Mouse (Mus musculus) stomach, postnatal 0 days (tissue): ENCODE data around the gene Nup133.

Source experiments
- CTCF ChIP-seq: IDR thresholded peaks from 2 replicates; pipeline ENCODE4 v1.5.1; 2016; ENCODE audit warnings: antibody characterized with exemption, low read depth, mild to moderate bottlenecking, moderate library complexity
- EP300 ChIP-seq: optimal IDR thresholded peaks from 2 replicates; pipeline ENCODE3; 2016; ENCODE audit warnings: antibody characterized with exemption

DNA sequence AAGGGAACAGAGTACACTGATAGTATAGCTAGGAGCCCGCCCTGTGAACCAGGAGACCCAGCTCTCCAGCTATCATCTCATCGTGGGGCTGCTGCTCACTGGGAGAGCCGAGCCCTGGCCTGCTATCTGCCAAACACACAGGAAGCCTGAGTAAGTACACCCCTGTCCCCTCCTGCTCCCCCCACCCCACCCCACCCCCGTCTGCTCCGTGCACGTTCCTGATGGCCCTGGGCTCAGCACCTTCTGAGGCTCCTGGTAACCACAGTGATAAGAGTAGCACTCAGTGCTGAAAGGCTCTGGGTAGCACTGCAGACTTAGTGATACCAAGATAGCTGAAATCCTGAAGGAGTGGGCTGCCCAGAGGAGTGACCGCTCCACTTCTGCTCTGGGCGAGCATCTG, 29.9 kb upstream of the Nup133 start:
- no peak for TF ChIP-seq CTCF
- TF ChIP-seq EP300, result no peak
